Mouse (Mus musculus) hindbrain, embryonic 11.5 days (tissue): ENCODE data around the gene Map4k3. TPM values are rescaled to one million over a fixed set of nuclear protein-coding genes. Genes with fewer than 3 reads are reported as not detected.

Experiments used
- ATAC-seq: fragments of 200-750 bp; cut with Nextera tagmentation; 2 replicates; pipeline ENCODE4 v1.8.0; 2017; ENCODE audit warnings: mild to moderate bottlenecking, moderate TSS enrichment, moderate library complexity; ENCODE audit not compliant: low FRiP score
- DNase-seq: peaks from one replicate; pipeline ENCODE4 v3.0.0-alpha.2; 2015; ENCODE audit warnings: low spot score
- H3K27ac ChIP-seq: fragments of 300-500 bp; sonication (generic); 2 replicates; pipeline ENCODE4 v1.5.1; 2014; ENCODE audit warnings: mild to moderate bottlenecking, low read depth, low read length
- H3K27me3 ChIP-seq: fragments of 300-500 bp; sonication (generic); 2 replicates; pipeline ENCODE4 v1.6.1; 2014; ENCODE audit warnings: mild to moderate bottlenecking, low read length, moderate library complexity, mixed read lengths; ENCODE audit not compliant: control insufficient read depth, insufficient read depth
- H3K36me3 ChIP-seq: fragments of 300-500 bp; sonication (generic); 2 replicates; pipeline ENCODE4 v1.6.1; 2014; ENCODE audit warnings: mild to moderate bottlenecking, low read length, moderate library complexity, mixed read lengths; ENCODE audit not compliant: control insufficient read depth, insufficient read depth
- H3K4me1 ChIP-seq: fragments of 300-500 bp; sonication (generic); replicated peaks from 2 replicates; pipeline ENCODE4 v1.6.1; 2014; ENCODE audit warnings: low read length, mixed read lengths; ENCODE audit not compliant: control insufficient read depth, insufficient read depth
- H3K4me2 ChIP-seq: fragments of 300-500 bp; sonication (generic); replicated peaks from 2 replicates; pipeline ENCODE4 v1.6.1; 2014; ENCODE audit warnings: mild to moderate bottlenecking, low read depth, low read length
- H3K4me3 ChIP-seq: fragments of 300-500 bp; sonication (generic); 2 replicates; pipeline ENCODE4 v1.5.1; 2014; ENCODE audit warnings: low read depth, low read length
- H3K9ac ChIP-seq: fragments of 300-500 bp; sonication (generic); 2 replicates; pipeline ENCODE4 v1.6.1; 2014; ENCODE audit warnings: low read depth, low read length
- H3K9me3 ChIP-seq: fragments of 300-500 bp; sonication (generic); 2 replicates; pipeline ENCODE4 v1.6.1; 2016; ENCODE audit warnings: low read length; ENCODE audit not compliant: control insufficient read depth
- WGBS: fragments of 180-500 bp; shearing (Covaris S2); extraction: QIAGEN DNeasy Blood & Tissue Kit; methylation state at CpG from one replicate; pipeline ENCODE4 v1.1.7; 2014; 5-methylcytosine and 5-hydroxymethylcytosine counted together
- polyA plus RNA-seq: library from polyadenylated mRNA; unstranded; fragments of >200 nt; fragmentation: Nextera tagmentation; extraction: Ambion mirVana; gene quantifications from 2 replicates; pipeline ENCODE4 v1.2.1, GENCODE M21; 2014

Gene Map4k3
- polyA plus RNA-seq, result 27.5 and 31.9 TPM in 2 replicates

DNA sequence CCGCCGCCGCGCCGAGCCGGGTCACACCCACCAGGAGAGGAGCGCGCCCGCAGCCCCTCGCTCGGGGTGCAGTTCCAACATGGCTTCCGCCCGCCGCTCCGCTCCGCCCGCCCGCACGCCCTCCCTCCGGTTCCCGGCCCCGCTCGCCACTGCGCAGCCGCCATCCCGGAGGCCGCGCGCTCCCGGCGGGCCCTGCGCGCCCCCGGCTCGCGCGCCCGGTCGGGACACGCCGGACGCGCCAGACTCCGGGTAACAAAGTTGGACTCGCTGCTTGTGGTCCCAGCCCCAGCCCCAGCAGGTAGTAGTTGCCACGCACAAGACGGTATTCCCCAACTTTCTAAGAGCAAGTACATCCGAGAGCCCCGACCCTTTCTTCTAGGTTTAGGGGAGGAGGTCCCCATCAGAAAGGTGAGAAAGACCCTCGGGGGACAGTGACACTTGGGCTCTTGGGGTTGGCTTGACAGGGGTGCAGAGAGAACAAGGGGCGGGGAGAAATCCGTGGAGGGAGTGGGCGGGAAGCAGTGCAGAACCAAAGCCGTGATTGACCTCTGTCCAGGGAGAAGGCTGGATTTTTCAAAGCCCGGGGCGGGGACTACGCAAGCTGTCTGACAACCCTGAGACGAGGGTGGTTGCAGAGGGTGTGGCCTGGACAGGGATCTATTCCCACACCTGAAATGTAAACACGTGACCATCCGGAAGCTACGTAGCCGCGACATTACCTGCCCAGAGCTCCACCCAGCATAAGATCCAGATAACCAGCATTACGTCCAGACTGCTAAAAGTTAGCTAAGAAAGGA lies at the start of gene Map4k3:
Gene Map4k3, minus strand, starts transcription at position 424 of the 797 bp plus-strand sequence.
- Histone ChIP-seq H3K4me1 (peaks cover 6% of the 10 kb centered on the region), H3K36me3 (no peaks in the 10 kb centered on the region), H3K27me3 (no peaks in the 10 kb centered on the region), H3K4me3 (peak within 1 kb of the TSS; percentile 95), H3K4me2 (peak within 1 kb of the TSS; percentile 63), H3K9ac (peak within 1 kb of the TSS; percentile 98), H3K27ac (peak within 1 kb of the TSS; percentile 96), H3K9me3 (no peaks in the 10 kb centered on the region)
- DNase-seq, result peak; percentile 85
- WGBS, result under 1% methylated on average over 39 of the region's 64 CpGs
- peak; percentile 94 for ATAC-seq

DNA sequence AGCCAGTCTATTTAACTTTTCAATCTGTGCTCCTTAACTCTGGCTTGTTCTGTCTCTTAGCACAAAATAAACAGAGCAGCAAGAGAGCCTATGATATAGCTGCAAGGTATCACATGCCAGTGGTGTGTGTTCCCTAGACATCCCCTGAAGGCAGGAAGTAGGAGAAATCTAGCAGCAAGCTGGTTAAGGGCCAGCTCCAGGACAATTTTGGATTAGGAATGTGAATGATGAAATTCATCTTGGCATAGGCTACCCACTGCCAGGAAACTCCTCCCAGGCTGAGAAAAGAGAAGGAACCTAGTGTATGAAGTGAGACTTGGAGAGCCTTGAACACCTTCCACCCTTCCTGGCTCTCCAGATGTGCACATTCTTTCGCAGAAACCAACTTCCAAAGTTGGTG lies 49.3 kb upstream of the Map4k3 start:
- 86% methylated on average over 1 of the region's 1 CpGs for WGBS

DNA sequence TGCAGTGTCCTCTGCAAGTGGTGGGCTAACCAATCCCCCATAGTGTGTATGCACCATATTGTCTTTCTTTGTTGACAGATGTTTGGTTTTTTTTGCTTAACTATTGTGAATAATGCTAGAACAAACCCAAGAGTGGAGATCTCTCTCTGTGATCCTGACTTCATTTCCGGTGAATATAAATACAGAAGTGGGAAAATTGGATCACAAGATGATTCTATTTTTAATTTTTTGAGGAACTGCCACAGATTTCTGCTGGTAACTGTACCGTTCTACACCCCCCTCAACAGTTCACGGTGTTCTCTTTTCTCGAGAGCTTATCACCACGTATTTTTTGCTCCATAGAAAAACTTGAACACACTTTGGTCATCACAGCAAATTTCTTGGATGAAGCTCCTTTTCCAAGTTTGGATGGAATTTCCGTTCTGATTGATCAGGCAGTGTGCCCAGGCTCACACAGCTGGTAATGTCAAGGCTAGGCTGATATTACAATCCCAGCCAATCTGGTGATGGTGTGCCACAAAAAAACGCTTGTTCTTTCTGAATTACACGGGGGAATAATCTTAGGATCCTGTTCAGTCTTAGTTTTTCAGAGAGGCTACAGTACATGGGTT lies 47.0 kb upstream of the Map4k3 start:
- Histone ChIP-seq H3K9me3 (no peaks in the 10 kb centered on the region), H3K4me3 (no peak overlapping the region), H3K27me3 (no peaks in the 10 kb centered on the region), H3K4me1 (no peaks in the 10 kb centered on the region), H3K9ac (no peak overlapping the region), H3K36me3 (no peaks in the 10 kb centered on the region), H3K27ac (no peak overlapping the region), H3K4me2 (no peak overlapping the region)
- no peak for ATAC-seq
- 85% methylated on average over 8 of the region's 8 CpGs for WGBS
- DNase-seq, result no peak

More for the DNA sequence above, 49.3 kb upstream of the Map4k3 start:
- H3K4me2 ChIP-seq, result no peak overlapping the region
- H3K27me3 ChIP-seq, result no peaks in the 10 kb centered on the region
- no peaks in the 10 kb centered on the region for H3K36me3 ChIP-seq
- DNase-seq, result no peak
- H3K27ac ChIP-seq, result no peak overlapping the region
- no peak for ATAC-seq
- no peaks in the 10 kb centered on the region for H3K9me3 ChIP-seq
- H3K4me3 ChIP-seq, result no peak overlapping the region
- H3K9ac ChIP-seq, result no peak overlapping the region
- H3K4me1 ChIP-seq, result no peaks in the 10 kb centered on the region

DNA sequence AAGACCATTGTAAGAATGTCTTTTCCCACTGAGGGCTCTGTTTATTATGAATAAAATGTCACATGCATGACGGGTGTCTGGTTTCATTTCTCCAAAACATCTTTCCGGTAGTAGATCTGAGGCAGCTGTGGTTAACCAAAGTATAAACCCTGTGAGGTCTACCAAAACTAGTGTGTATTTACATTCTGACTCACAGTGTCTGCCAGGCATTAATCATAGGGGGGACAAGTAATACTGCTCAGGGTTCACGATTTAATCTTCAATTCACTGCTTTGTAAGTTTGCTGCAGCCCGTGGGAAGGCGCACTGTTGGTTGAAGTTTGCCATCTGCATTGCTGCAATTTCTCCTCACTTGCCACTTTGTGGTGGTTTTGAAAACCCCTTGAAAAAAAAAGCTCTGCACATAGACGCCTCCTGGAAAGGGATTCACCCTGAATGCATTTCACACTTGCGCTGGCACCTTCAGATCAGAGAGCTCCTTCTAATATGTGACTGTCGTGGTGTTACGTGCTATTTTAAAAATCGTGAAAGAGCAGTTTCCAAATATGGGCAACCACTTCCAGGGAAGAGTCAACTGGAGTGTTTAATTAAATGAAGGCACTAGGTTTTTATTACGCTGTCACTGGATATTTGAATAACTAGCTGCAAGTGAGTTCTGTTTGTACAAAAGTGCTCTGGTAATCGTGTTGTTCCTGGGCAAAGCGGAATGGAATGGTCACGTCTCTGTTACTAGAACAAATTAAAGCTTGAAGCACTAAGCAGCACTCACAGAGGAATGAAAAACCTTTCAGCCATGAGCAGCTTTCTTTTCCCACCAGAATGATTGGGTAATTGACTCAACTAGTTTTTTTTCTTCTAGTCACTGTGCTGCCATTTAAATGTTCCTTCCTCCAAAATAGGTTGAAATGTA lies 44.5 kb upstream of the Map4k3 start:
- H3K4me1 ChIP-seq, result no peaks in the 10 kb centered on the region
- no peak overlapping the region for H3K27ac ChIP-seq
- H3K9ac ChIP-seq, result no peak overlapping the region
- H3K27me3 ChIP-seq, result no peaks in the 10 kb centered on the region
- no peak overlapping the region for H3K4me3 ChIP-seq
- no peak for DNase-seq
- no peaks in the 10 kb centered on the region for H3K36me3 ChIP-seq
- 78% methylated on average over 14 of the region's 14 CpGs for WGBS
- H3K9me3 ChIP-seq, result no peaks in the 10 kb centered on the region; the same call in 1 of the 2 replicates
- no peak for ATAC-seq
- H3K4me2 ChIP-seq, result no peak overlapping the region

DNA sequence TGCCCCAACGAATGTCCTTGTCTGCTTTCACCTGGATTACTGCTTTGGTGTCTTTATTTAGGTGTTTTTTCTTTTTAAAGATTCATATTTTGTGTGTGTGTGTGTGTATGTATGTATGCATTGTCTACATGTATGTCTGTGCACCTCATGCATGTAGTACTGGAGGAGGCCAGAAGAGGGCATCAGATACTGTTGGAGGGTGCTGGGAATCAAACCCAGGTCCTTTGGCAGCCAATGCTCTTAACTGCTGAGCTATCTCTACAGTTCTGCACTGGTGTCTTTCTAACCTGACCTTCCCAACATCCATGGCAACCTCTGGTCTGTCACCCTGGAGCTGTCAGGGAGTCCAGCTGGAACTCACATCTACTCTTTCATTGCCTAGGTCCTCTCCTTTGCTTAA lies 41.8 kb upstream of the Map4k3 start:
- ATAC-seq, result no peak

DNA sequence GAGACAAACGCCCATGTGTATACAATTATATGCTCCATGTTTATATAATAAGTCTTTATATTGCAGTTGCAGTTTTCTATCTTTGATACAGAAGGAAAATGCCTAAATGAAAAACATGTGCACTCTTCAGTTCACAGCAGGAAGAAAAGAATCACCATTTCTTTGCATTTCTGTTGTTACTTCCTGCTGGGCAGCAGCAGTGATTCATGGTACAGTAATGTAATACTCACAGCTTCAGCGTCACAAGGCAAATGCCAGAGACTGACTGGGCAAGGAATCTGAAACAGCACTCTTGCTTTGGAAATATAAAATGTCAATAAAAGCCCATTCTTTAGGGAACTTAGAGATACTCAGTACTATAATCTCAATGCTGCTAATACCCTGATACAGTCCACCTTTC lies 36.9 kb upstream of the Map4k3 start:
- Histone ChIP-seq H3K9me3 (no peaks in the 10 kb centered on the region; the same call in 1 of the 2 replicates), H3K4me2 (no peak overlapping the region), H3K9ac (no peak overlapping the region), H3K27me3 (no peaks in the 10 kb centered on the region), H3K27ac (no peak overlapping the region), H3K4me1 (no peaks in the 10 kb centered on the region), H3K36me3 (no peaks in the 10 kb centered on the region), H3K4me3 (no peak overlapping the region)
- 74% methylated on average over 2 of the region's 2 CpGs for WGBS
- DNase-seq (no peak), ATAC-seq (no peak)

More for the DNA sequence above, 41.8 kb upstream of the Map4k3 start:
- Histone ChIP-seq H3K27me3 (no peaks in the 10 kb centered on the region), H3K36me3 (no peaks in the 10 kb centered on the region), H3K4me1 (no peaks in the 10 kb centered on the region), H3K4me3 (no peak overlapping the region), H3K4me2 (no peak overlapping the region), H3K27ac (no peak overlapping the region), H3K9me3 (no peaks in the 10 kb centered on the region; the same call in 1 of the 2 replicates), H3K9ac (no peak overlapping the region)
- WGBS, result 80% methylated on average over 1 of the region's 1 CpGs
- no peak for DNase-seq

DNA sequence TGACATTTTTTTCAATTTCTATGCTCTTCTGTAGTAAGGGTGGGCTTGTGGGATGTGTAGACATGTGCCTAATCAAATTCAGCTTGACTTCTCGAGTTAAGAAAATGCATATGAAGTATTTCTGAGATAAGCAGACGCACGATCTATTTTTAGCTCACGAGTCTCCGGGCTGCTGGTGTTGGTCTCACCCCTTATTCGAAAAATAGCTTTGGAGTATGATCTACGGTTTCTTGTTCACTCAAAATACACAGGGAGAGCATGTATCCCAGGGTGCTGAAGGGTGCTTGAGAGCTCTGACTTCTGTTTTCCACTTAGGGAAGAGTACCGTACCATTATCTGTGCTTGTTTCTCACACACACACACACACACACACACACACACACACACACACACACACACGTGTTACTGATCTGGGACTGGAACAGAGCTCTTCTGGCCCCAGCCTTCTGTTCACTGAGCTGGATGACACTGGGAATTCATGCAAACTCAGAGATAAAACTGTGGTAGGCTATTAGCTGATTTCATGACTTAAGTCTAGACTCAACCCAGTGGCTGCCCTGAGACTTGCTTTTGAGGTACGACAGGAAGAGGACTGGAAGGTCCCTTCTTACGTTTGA lies 34.9 kb upstream of the Map4k3 start:
- Histone ChIP-seq H3K4me2 (no peak overlapping the region), H3K4me1 (no peaks in the 10 kb centered on the region), H3K36me3 (no peaks in the 10 kb centered on the region), H3K27me3 (no peaks in the 10 kb centered on the region), H3K27ac (no peak overlapping the region), H3K4me3 (no peak overlapping the region), H3K9me3 (no peaks in the 10 kb centered on the region), H3K9ac (no peak overlapping the region)
- no peak for ATAC-seq
- DNase-seq, result no peak
- 79% methylated on average over 11 of the region's 11 CpGs for WGBS

DNA sequence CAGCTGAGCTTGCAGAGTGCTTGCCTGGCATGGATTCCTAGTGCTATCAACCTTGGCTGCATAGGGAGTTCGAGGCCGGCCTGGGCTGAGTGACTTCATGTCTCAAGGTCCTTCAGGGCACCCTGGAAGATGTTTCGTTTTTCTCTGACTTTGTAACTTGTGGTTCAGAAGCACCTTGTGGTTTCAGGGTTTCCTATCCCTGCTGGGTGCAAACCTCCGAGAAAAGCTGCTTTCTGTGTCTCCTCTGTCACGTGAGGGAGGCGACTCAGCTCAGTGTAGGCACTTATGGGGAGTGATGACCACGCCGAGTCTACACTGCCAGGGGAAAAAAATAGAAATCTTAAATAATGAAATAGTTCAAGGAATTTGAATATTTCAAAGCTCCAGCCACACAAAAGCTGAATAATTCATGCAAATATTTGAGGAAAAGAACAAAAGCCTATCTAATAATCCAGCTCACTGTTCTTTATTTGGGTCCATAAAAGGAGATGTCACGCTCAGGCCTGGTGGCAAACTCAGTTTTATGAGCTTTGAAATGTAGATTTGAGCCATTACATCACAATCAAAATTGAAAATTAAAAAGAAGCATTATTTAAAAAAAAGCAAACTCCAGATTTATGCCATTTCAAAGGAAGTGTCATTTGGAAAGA lies 34.2 kb upstream of the Map4k3 start:
- no peak overlapping the region; the same call in 1 of the 2 replicates for H3K9ac ChIP-seq
- H3K9me3 ChIP-seq, result no peaks in the 10 kb centered on the region
- WGBS, result 76% methylated on average over 9 of the region's 9 CpGs
- H3K36me3 ChIP-seq, result no peaks in the 10 kb centered on the region
- no peaks in the 10 kb centered on the region for H3K27me3 ChIP-seq
- H3K4me1 ChIP-seq, result no peaks in the 10 kb centered on the region
- no peak overlapping the region for H3K4me2 ChIP-seq
- no peak for ATAC-seq
- no peak overlapping the region for H3K27ac ChIP-seq
- H3K4me3 ChIP-seq, result no peak overlapping the region
- no peak for DNase-seq
